Mouse (Mus musculus): ENCODE measurements around the gene Cmah. TPM values are rescaled to one million over a fixed set of nuclear protein-coding genes. Genes with fewer than 3 reads are reported as not detected.
"Not testable (repeated sequence)": the region's sequence is repeated elsewhere in the genome, so short reads cannot be mapped to it uniquely, and the experiment has no call there.

The Cmah gene
- polyA plus RNA-seq, 1 experiment = 0.12 TPM

DNA sequence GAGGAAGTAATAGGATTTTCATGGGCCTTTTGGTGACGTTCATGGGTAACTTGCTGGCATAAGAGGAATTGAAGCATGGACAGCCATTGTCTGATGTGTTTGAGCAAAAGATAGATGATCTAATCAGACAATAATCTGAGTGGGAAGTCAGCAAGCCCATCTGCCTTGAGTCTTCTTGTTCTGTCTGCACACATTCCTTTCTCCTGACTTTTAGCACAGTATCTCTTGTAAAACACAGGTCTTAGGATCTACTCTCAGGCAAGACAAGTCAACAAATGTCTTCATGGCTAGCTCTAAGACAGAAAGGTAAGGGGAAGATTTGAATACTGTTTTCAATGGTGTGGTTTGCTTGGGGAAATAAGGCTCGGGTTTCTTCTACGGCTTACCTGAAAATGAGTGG, 70.0 kb downstream of the Cmah start:
- no peaks in the 10 kb centered on the region for H3K36me3 ChIP-seq (ENCODE audit: control insufficient read depth, insufficient read depth, low read length, poor library complexity, severe bottlenecking)
- H3K9ac ChIP-seq (ENCODE audit: low read depth, poor library complexity, severe bottlenecking) = no peak overlapping the region
- H3K9me3 ChIP-seq (replicated peaks; ENCODE audit: control insufficient read depth, insufficient read depth, low read length, poor library complexity, severe bottlenecking) = no peaks in the 10 kb centered on the region
- no peaks in the 10 kb centered on the region for H3K4me1 ChIP-seq (ENCODE audit: control insufficient read depth, insufficient read depth, low read length)
- H3K27me3 ChIP-seq (ENCODE audit: control insufficient read depth, insufficient read depth, low read length, poor library complexity, severe bottlenecking) = no peaks in the 10 kb centered on the region; the same call in 1 of the 2 replicates
- no peak overlapping the region for H3K27ac ChIP-seq (ENCODE audit: insufficient read depth, low read length)
- no peak for TF ChIP-seq EP300 (IDR thresholded peaks at IDR 0.05; ENCODE audit: insufficient read depth, low read depth, low read length)
- no peak for TF ChIP-seq POLR2A (IDR thresholded peaks at IDR 0.05; ENCODE audit: insufficient read depth, low read length)
- no peak for TF ChIP-seq CTCF (IDR thresholded peaks at IDR 0.05; ENCODE audit: low read depth, low read length)
- H3K4me3 ChIP-seq (ENCODE audit: low read depth, low read length) = no peak overlapping the region

GRCm38 (mm10) chr13:24398488-24398887, 71.3 kb downstream of the Cmah start:
- no peaks in the 10 kb centered on the region for H3K9me3 ChIP-seq (replicated peaks; ENCODE audit: control insufficient read depth, insufficient read depth, low read length, poor library complexity, severe bottlenecking)
- no peak overlapping the region for H3K4me3 ChIP-seq (ENCODE audit: low read depth, low read length)
- H3K4me1 ChIP-seq (ENCODE audit: control insufficient read depth, insufficient read depth, low read length) = no peaks in the 10 kb centered on the region
- no peak overlapping the region for H3K27ac ChIP-seq (ENCODE audit: insufficient read depth, low read length)
- no peaks in the 10 kb centered on the region; the same call in 1 of the 2 replicates for H3K27me3 ChIP-seq (ENCODE audit: control insufficient read depth, insufficient read depth, low read length, poor library complexity, severe bottlenecking)
- no peaks in the 10 kb centered on the region for H3K36me3 ChIP-seq (ENCODE audit: control insufficient read depth, insufficient read depth, low read length, poor library complexity, severe bottlenecking)
- TF ChIP-seq CTCF (IDR thresholded peaks at IDR 0.05; ENCODE audit: low read depth, low read length) (no peak), EP300 (IDR thresholded peaks at IDR 0.05; ENCODE audit: insufficient read depth, low read depth, low read length) (no peak), POLR2A (IDR thresholded peaks at IDR 0.05; ENCODE audit: insufficient read depth, low read length) (no peak)
- H3K9ac ChIP-seq (ENCODE audit: low read depth, poor library complexity, severe bottlenecking) = no peak overlapping the region

GRCm38 (mm10) chr13:24401821-24402220, 74.6 kb downstream of the Cmah start:
- H3K9me3 ChIP-seq (replicated peaks; ENCODE audit: control insufficient read depth, insufficient read depth, low read length, poor library complexity, severe bottlenecking); H3K27ac ChIP-seq (ENCODE audit: insufficient read depth, low read length); H3K4me1 ChIP-seq (ENCODE audit: control insufficient read depth, insufficient read depth, low read length); H3K27me3 ChIP-seq (ENCODE audit: control insufficient read depth, insufficient read depth, low read length, poor library complexity, severe bottlenecking); H3K36me3 ChIP-seq (ENCODE audit: control insufficient read depth, insufficient read depth, low read length, poor library complexity, severe bottlenecking); H3K4me3 ChIP-seq (ENCODE audit: low read depth, low read length); H3K9ac ChIP-seq (ENCODE audit: low read depth, poor library complexity, severe bottlenecking): not testable (repeated sequence)

- TF ChIP-seq POLR2A (IDR thresholded peaks at IDR 0.05; ENCODE audit: insufficient read depth, low read length) (no peak), EP300 (IDR thresholded peaks at IDR 0.05; ENCODE audit: insufficient read depth, low read depth, low read length) (no peak), CTCF (IDR thresholded peaks at IDR 0.05; ENCODE audit: low read depth, low read length) (no peak)
- H3K9ac ChIP-seq (ENCODE audit: low read depth, poor library complexity, severe bottlenecking) = no peak overlapping the region
- H3K4me3 ChIP-seq (ENCODE audit: low read depth, low read length) = no peak overlapping the region
- no peak overlapping the region for H3K27ac ChIP-seq (ENCODE audit: insufficient read depth, low read length)
- no peaks in the 10 kb centered on the region for H3K4me1 ChIP-seq (ENCODE audit: control insufficient read depth, insufficient read depth, low read length)
- no peaks in the 10 kb centered on the region for H3K27me3 ChIP-seq (ENCODE audit: control insufficient read depth, insufficient read depth, low read length, poor library complexity, severe bottlenecking)
- H3K9me3 ChIP-seq (replicated peaks; ENCODE audit: control insufficient read depth, insufficient read depth, low read length, poor library complexity, severe bottlenecking) = no peaks in the 10 kb centered on the region
- no peaks in the 10 kb centered on the region for H3K36me3 ChIP-seq (ENCODE audit: control insufficient read depth, insufficient read depth, low read length, poor library complexity, severe bottlenecking)
These were observed 75.8 kb downstream of the Cmah start for GRCm38 (mm10) chr13:24403054-24403453.

GRCm38 (mm10) chr13:24406847-24407246, 79.6 kb downstream of the Cmah start:
- Histone ChIP-seq H3K27ac (ENCODE audit: insufficient read depth, low read length) (no peak overlapping the region), H3K36me3 (ENCODE audit: control insufficient read depth, insufficient read depth, low read length, poor library complexity, severe bottlenecking) (no peaks in the 10 kb centered on the region), H3K9me3 (replicated peaks; ENCODE audit: control insufficient read depth, insufficient read depth, low read length, poor library complexity, severe bottlenecking) (no peaks in the 10 kb centered on the region), H3K27me3 (ENCODE audit: control insufficient read depth, insufficient read depth, low read length, poor library complexity, severe bottlenecking) (no peaks in the 10 kb centered on the region; the same call in 1 of the 2 replicates), H3K4me1 (ENCODE audit: control insufficient read depth, insufficient read depth, low read length) (no peaks in the 10 kb centered on the region), H3K4me3 (ENCODE audit: low read depth, low read length) (no peak overlapping the region), H3K9ac (ENCODE audit: low read depth, poor library complexity, severe bottlenecking) (no peak overlapping the region)
- TF ChIP-seq CTCF (IDR thresholded peaks at IDR 0.05; ENCODE audit: low read depth, low read length) (no peak), EP300 (IDR thresholded peaks at IDR 0.05; ENCODE audit: insufficient read depth, low read depth, low read length) (no peak), POLR2A (IDR thresholded peaks at IDR 0.05; ENCODE audit: insufficient read depth, low read length) (no peak)

GRCm38 (mm10) chr13:24414635-24415206, 87.5 kb downstream of the Cmah start:
- Histone ChIP-seq H3K9me3 (replicated peaks; ENCODE audit: control insufficient read depth, insufficient read depth, low read length, poor library complexity, severe bottlenecking) (no peaks in the 10 kb centered on the region), H3K4me1 (ENCODE audit: control insufficient read depth, insufficient read depth, low read length) (no peaks in the 10 kb centered on the region), H3K27me3 (ENCODE audit: control insufficient read depth, insufficient read depth, low read length, poor library complexity, severe bottlenecking) (no peaks in the 10 kb centered on the region), H3K9ac (ENCODE audit: low read depth, poor library complexity, severe bottlenecking) (no peak overlapping the region), H3K36me3 (ENCODE audit: control insufficient read depth, insufficient read depth, low read length, poor library complexity, severe bottlenecking) (no peaks in the 10 kb centered on the region), H3K27ac (ENCODE audit: insufficient read depth, low read length) (no peak overlapping the region), H3K4me3 (ENCODE audit: low read depth, low read length) (no peak overlapping the region)
- TF ChIP-seq EP300 (IDR thresholded peaks at IDR 0.05; ENCODE audit: insufficient read depth, low read depth, low read length) (no peak), CTCF (IDR thresholded peaks at IDR 0.05; ENCODE audit: low read depth, low read length) (no peak), POLR2A (IDR thresholded peaks at IDR 0.05; ENCODE audit: insufficient read depth, low read length) (no peak)

Measured in ES-Bruce4 (cell line).